Mouse (Mus musculus) heart, embryonic 16.5 days (tissue): Measurements from ENCODE around the gene Cfc1. TPM values are rescaled to one million over a fixed set of nuclear protein-coding genes. Genes with fewer than 3 reads are reported as not detected.

Experiments
- ATAC-seq: fragments of 200-750 bp; cut with Nextera tagmentation; replicated peaks from 2 replicates; pipeline ENCODE4 v1.8.0; 2017; ENCODE audit warnings: moderate number of reproducible peaks; ENCODE audit not compliant: insufficient read depth, low FRiP score; ENCODE audit errors: extremely low read depth
- H3K27ac ChIP-seq: fragments of 300-500 bp; sonication (generic); 2 replicates; pipeline ENCODE4 v1.5.1; 2014; ENCODE audit warnings: mild to moderate bottlenecking, low read length, control low read depth, moderate library complexity
- H3K27me3 ChIP-seq: fragments of 300-500 bp; sonication (generic); 2 replicates; pipeline ENCODE4 v1.6.1; 2014; ENCODE audit warnings: low read length, mixed read lengths; ENCODE audit not compliant: control insufficient read depth, insufficient read depth
- H3K36me3 ChIP-seq: fragments of 300-500 bp; sonication (generic); 2 replicates; pipeline ENCODE4 v1.6.1; 2014; ENCODE audit not compliant: control insufficient read depth, insufficient read depth
- H3K4me1 ChIP-seq: fragments of 300-500 bp; sonication (generic); 2 replicates; pipeline ENCODE4 v1.6.1; 2014; ENCODE audit warnings: low read length, mixed read lengths; ENCODE audit not compliant: control insufficient read depth, insufficient read depth
- H3K4me2 ChIP-seq: fragments of 300-500 bp; sonication (generic); 2 replicates; pipeline ENCODE4 v1.6.1; 2014; ENCODE audit warnings: low read depth, mild to moderate bottlenecking, control low read depth, low read length
- H3K4me3 ChIP-seq: fragments of 300-500 bp; sonication (generic); 2 replicates; pipeline ENCODE4 v1.5.1; 2014; ENCODE audit warnings: mild to moderate bottlenecking, control low read depth, low read length
- H3K9ac ChIP-seq: fragments of 300-500 bp; sonication (generic); 2 replicates; pipeline ENCODE4 v1.6.1; 2014; ENCODE audit warnings: low read length, control low read depth
- H3K9me3 ChIP-seq: fragments of 300-500 bp; sonication (generic); replicated peaks from 2 replicates; pipeline ENCODE4 v1.6.1; 2016; ENCODE audit warnings: low read length; ENCODE audit not compliant: control insufficient read depth
- WGBS: fragments of 180-500 bp; shearing (Covaris S2); extraction: QIAGEN DNeasy Blood & Tissue Kit; methylation state at CpG from one replicate; pipeline ENCODE4 v1.1.7; 2014; 5-methylcytosine and 5-hydroxymethylcytosine counted together
- polyA plus RNA-seq: library from polyadenylated mRNA; unstranded; fragments of >200 nt; fragmentation: Nextera tagmentation; extraction: Ambion mirVana; gene quantifications from 2 replicates; pipeline ENCODE4 v1.2.1, GENCODE M21; 2015

The Cfc1 gene
- polyA plus RNA-seq, 1 experiment from 2014 or later = not detected

GRCm38 (mm10) chr1:34587298-34588096 is 52.0 kb downstream of the Cfc1 start:
- Histone ChIP-seq H3K27me3 (no peaks in the 10 kb centered on the region), H3K4me3 (no peak overlapping the region), H3K27ac (no peak overlapping the region), H3K9me3 (no peaks in the 10 kb centered on the region), H3K4me2 (no peak overlapping the region), H3K36me3 (no peaks in the 10 kb centered on the region), H3K4me1 (no peaks in the 10 kb centered on the region), H3K9ac (no peak overlapping the region)
- 75% methylated on average over 22 of the region's 22 CpGs for WGBS
- no peak for ATAC-seq

Other genes starting within 250 kb of the Cfc1 start
- gene Ccdc115, start 96.0 kb upstream of the Cfc1 start, polyA plus RNA-seq = 45.3 and 47.0 TPM in 2 replicates
- gene Imp4, start 95.8 kb upstream of the Cfc1 start, polyA plus RNA-seq = 60.3 and 64.9 TPM in 2 replicates
- 18.1 and 25.8 TPM in 2 replicates for gene Ptpn18, start 75.9 kb upstream of the Cfc1 start, polyA plus RNA-seq
- not detected in 2 replicates for gene Prss39, start 37.2 kb upstream of the Cfc1 start, polyA plus RNA-seq
- gene Prss40, start 25.3 kb downstream of the Cfc1 start, polyA plus RNA-seq = not detected in 2 replicates
- 0.04 and 0.07 TPM in 2 replicates for gene Amer3, start 44.0 kb downstream of the Cfc1 start, polyA plus RNA-seq